Mouse (Mus musculus) CD4-positive helper T cell, adult 2 months (primary cell): ENCODE results near the gene Smad1.

ENCODE experiments used
- DNase-seq: peaks from one replicate; pipeline ENCODE4 v3.0.0-alpha.2; 2012; ENCODE audit warnings: low read depth, missing footprints, low spot score

The Smad1 gene

GRCm38 (mm10) chr8:79384276-79385271 is 14.7 kb downstream of the Smad1 start:
- no peak for DNase-seq

- DNase-seq, result no peak
Measured at GRCm38 (mm10) chr8:79382857-79383262, 16.5 kb downstream of the Smad1 start.

GRCm38 (mm10) chr8:79381771-79382170 is 17.5 kb downstream of the Smad1 start:
- DNase-seq, result no peak

- no peak for DNase-seq
Measured at GRCm38 (mm10) chr8:79380386-79380785, 18.9 kb downstream of the Smad1 start.

GRCm38 (mm10) chr8:79379971-79380370 is 19.3 kb downstream of the Smad1 start:
- no peak for DNase-seq

DNA sequence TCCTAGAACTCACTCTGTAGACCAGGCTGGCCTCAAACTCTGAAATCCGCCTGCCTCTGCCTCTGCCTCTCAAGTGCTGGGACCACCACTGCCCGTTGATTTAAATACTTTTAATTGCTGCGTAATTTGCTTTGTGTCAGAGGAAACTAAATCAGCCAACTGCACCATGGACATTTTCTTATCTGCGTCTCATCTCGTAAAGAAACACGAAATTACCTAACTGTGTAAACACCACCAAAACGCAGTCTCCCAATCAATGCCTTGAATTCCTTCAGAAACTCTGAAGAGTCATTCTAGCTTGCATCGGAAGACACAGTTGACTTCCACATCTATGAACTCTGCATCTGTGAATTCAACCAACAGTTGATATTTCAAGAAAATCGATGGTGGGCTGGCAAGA is 22.7 kb downstream of the Smad1 start:
- no peak for DNase-seq

- no peak for DNase-seq
Measured at GRCm38 (mm10) chr8:79375775-79376123, 23.6 kb downstream of the Smad1 start.

DNA sequence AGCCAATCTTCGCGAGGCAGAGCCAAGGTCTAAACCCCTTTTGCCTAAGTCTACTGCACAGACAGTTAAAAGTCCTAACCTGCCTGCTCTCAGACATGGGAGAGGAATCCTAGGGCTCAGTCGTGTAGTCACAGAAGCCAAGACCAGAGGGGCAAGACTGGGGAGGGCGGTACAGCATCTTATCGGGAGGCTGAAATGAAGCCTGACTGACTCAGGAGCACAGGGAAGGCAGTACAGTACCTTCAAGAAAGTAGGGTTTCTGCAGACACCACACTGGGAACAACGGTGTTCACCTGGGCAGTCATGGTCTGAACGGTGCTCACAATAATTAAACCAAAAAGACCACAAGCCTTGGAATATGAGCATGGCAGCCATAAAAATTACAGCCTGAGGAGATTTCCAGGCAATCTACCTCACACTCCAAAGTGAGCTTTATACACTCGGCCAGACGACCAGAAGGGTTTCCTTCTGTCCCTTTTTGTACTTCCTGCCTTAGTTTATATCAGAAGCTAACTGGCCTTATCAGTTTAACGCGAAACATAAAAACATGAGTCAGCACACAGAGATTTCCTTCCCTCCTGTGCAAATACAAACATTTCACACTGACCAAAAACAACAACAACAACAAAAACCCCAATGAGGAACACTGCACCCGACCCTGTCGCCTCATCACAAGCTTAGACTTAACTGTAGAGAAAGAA is 24.1 kb downstream of the Smad1 start:
- DNase-seq, result no peak

GRCm38 (mm10) chr8:79374410-79374809 is 24.9 kb downstream of the Smad1 start:
- DNase-seq, result no peak

DNA sequence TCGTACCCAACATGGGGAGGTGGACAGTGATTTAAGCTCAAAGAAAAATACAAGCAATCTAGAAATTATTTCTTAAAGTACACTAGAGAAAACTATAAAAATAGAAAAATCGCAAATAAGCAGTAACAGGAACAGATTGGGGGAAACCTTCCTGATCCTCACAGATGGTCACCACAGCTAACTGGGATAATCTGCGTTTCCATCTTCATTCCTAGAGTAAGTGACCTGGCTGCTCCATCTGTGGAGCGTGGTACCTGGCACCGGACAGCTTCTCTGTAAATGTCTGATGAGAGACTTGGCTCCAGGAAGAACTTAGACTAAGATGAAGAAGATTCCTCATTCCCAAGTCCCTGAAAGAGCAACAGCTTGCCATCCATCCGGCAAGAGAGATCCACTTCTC is 25.8 kb downstream of the Smad1 start:
- DNase-seq, result no peak

- DNase-seq, result no peak
Measured at GRCm38 (mm10) chr8:79372960-79373359, 26.4 kb downstream of the Smad1 start.

- DNase-seq, result no peak
Measured at GRCm38 (mm10) chr8:79372521-79372920, 26.8 kb downstream of the Smad1 start.

GRCm38 (mm10) chr8:79372084-79372483 is 27.2 kb downstream of the Smad1 start:
- DNase-seq, result no peak

- peak; percentile 63 for DNase-seq
Measured at GRCm38 (mm10) chr8:79370646-79371290, 28.6 kb downstream of the Smad1 start.

- DNase-seq, result no peak
Measured at GRCm38 (mm10) chr8:79369163-79369562, 30.2 kb downstream of the Smad1 start.

GRCm38 (mm10) chr8:79367959-79368358 is 31.4 kb downstream of the Smad1 start:
- DNase-seq, result no peak

DNA sequence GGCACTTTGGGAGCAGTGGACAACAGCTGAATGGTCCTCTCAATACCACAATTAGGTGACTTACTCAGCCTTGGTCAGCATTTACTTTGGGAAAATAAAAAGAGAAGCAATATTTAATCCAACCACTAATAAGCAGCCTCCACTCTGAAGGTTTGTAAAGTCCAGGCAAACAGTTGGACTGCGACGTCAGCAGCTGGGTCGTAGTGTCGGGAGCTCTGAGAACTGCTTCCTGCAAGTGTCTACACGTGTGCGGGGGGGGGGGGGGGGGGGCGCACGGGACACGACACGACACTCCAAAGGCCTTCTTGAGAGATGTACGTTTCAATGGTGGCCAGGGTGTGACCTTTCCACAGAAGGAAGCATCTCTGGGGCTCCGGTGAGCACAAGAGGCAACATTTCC is 32.0 kb downstream of the Smad1 start:
- DNase-seq, result no peak

- no peak for DNase-seq
Measured at GRCm38 (mm10) chr8:79366227-79366626, 33.1 kb downstream of the Smad1 start.

DNA sequence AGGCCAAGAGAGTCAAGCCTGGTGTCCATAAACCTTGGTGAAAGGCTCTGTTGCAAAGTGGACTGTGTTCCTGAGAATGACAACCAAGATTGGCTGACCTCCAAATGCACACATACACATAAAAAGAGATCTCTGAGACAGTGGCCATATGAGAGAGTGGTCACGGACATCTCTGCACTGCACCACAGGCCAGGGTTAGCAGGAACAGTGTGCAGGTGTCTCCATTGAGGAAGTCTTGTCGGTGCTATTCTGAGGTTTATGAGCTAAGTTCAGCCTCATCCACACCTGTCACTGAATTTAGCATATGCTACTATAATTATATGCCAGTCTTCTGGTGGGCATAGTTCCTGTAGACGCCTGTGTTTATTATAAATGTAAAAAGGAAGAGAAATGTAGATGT is 33.6 kb downstream of the Smad1 start:
- no peak for DNase-seq

GRCm38 (mm10) chr8:79364806-79365205 is 34.5 kb downstream of the Smad1 start:
- no peak for DNase-seq

DNA sequence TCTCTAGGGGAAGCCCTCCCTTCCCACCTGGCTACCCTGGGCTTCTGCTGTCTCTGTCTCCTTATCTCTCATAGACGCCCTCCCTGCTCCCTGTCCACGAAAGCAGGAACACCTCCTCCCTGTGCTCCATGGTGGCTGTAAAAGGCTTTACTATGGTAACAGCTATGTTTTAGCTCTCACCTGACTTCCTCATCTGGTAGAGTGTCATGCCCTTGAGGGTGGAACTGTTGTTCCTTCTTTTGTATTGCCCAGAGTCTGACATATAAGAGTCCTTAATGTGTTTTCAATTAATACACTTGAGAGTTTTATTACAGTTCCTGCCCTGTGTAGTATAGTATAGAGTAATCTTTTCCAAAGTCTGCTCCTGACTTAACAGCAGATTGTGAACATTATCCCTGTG is 36.9 kb downstream of the Smad1 start:
- DNase-seq, result no peak

DNA sequence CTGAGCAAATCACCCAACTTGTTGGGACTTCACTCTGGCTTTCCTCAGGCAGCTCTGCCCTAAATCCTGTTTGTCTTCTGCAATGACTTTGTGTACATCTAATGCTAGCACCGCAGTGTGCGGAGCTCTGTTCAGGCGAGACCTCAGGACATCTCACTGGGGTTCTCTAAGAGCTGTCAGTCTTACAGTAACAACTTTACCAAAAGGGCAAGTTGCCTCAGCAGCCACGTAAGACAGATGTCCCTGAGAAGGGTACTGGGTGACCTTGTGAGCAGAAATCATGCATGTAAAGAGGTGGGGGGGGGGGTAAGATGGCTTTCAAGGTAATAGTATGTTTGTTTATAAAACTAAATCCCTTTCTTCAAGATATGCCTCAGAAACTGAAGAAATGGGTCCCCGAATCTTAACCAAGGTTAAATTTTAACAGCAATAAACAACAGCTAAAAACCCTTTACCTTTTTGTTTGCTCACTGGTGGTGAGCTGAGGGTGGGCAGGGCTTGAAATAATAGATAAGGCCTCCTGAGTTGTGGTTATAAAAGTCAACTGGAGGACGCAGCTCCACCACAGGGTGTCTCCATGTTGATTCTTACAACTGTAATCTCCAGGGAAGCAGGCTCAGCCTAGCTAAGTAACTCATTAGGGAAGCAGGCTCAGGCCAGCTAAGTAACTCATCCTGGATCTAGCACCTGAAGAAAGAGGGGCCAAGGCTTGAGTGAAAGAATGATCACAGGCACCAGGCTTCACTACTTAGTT is 38.4 kb downstream of the Smad1 start:
- DNase-seq, result no peak
